Mouse (Mus musculus) forebrain, postnatal 0 days (tissue): ENCODE measurements around the gene Rgs6. TPM values are rescaled to one million over a fixed set of nuclear protein-coding genes. Genes with fewer than 3 reads are reported as not detected.

ENCODE experiments used
- ATAC-seq: fragments of 200-750 bp; cut with Nextera tagmentation; 2 replicates; pipeline ENCODE4 v1.8.0; 2017; ENCODE audit warnings: mild to moderate bottlenecking, moderate library complexity
- DNase-seq: peaks from one replicate; pipeline ENCODE4 v3.0.0-alpha.2; 2015
- H3K27ac ChIP-seq: fragments of 300-500 bp; sonication (generic); 2 replicates; pipeline ENCODE4 v1.5.1; 2014; ENCODE audit warnings: low read depth, mild to moderate bottlenecking, antibody characterized with exemption, low read length, moderate library complexity, mixed read lengths
- H3K27me3 ChIP-seq: fragments of 300-500 bp; sonication (generic); 2 replicates; pipeline ENCODE4 v1.6.1; 2014; ENCODE audit warnings: mild to moderate bottlenecking, low read length, mixed read lengths; ENCODE audit not compliant: insufficient read depth
- H3K36me3 ChIP-seq: fragments of 300-500 bp; sonication (generic); 2 replicates; pipeline ENCODE4 v1.6.1; 2014; ENCODE audit warnings: mild to moderate bottlenecking, moderate library complexity; ENCODE audit not compliant: insufficient read depth
- H3K4me1 ChIP-seq: fragments of 300-500 bp; sonication (generic); 2 replicates; pipeline ENCODE4 v1.6.1; 2014; ENCODE audit warnings: antibody characterized with exemption; ENCODE audit not compliant: insufficient read depth
- H3K4me2 ChIP-seq: fragments of 300-500 bp; sonication (generic); 2 replicates; pipeline ENCODE4 v1.6.1; 2014; ENCODE audit warnings: low read depth, mild to moderate bottlenecking, moderate library complexity
- H3K4me3 ChIP-seq: fragments of 300-500 bp; sonication (generic); 2 replicates; pipeline ENCODE4 v1.5.1; 2014; ENCODE audit warnings: low read depth, low read length, mixed read lengths
- H3K9ac ChIP-seq: fragments of 300-500 bp; sonication (generic); 2 replicates; pipeline ENCODE4 v1.6.1; 2014; ENCODE audit warnings: mild to moderate bottlenecking
- H3K9me3 ChIP-seq: fragments of 300-500 bp; sonication (generic); 2 replicates; pipeline ENCODE4 v1.6.1; 2016; ENCODE audit warnings: low read length
- CTCF ChIP-seq: sonication (generic); IDR thresholded peaks from 2 replicates; pipeline ENCODE4 v1.5.1; 2016; ENCODE audit warnings: antibody characterized with exemption, control low read depth, low read depth
- WGBS: fragments of 180-500 bp; shearing (Covaris S2); extraction: QIAGEN DNeasy Blood & Tissue Kit; methylation state at CpG from one replicate; pipeline ENCODE4 v1.1.7; 2014; 5-methylcytosine and 5-hydroxymethylcytosine counted together
- polyA plus RNA-seq: library from polyadenylated mRNA; unstranded; fragments of >200 nt; fragmentation: Nextera tagmentation; extraction: Ambion mirVana; gene quantifications from 2 replicates; pipeline ENCODE4 v1.2.1, GENCODE M21; 2015
- total RNA-seq: library from RNA; depleted of rRNA; stranded (reverse); fragments of >200 nt; gene quantifications from 2 replicates; pipeline ENCODE4 v1.2.3, GENCODE M21; 2014

Rgs6 gene
- total and polyA plus RNA-seq, 2 experiments from 2014 or later: 16.8 to 19.6 TPM

DNA sequence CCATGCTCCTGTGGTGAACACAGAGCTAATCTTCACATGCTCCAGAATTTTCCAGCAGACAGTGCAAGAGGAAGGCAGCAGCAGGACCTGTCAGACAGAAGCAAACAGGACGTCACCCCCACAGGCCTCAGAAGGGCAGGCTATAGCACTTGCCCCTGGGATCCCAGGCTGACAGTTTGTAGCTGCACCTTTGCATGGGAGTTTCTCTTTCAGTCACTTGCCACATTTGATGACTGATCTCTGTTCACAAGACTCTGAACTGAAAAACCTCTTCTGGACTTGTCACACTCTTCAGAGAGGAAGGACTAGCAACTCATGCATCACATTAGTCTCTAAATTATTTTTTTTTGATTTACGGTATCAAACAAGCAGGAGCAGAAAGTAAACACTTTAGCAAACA is 126.2 kb downstream of the Rgs6 start:
- ATAC-seq (no peak), DNase-seq (no peak)
- TF ChIP-seq CTCF: no peak
- 75% methylated on average over 2 of the region's 2 CpGs for WGBS
- no peak overlapping the region for H3K4me2 ChIP-seq
- no peaks in the 10 kb centered on the region for H3K4me1 ChIP-seq
- H3K36me3 ChIP-seq: no peaks in the 10 kb centered on the region
- H3K27me3 ChIP-seq: no peaks in the 10 kb centered on the region
- H3K9me3 ChIP-seq: no peaks in the 10 kb centered on the region
- no peak overlapping the region for H3K4me3 ChIP-seq
- H3K9ac ChIP-seq: no peak overlapping the region
- H3K27ac ChIP-seq: no peak overlapping the region

GRCm38 (mm10) chr12:82723017-82723540 is 135.0 kb downstream of the Rgs6 start:
- WGBS: 88% methylated on average over 8 of the region's 8 CpGs
- DNase-seq (no peak), ATAC-seq (no peak)
- H3K9ac ChIP-seq: no peak overlapping the region
- no peak for TF ChIP-seq CTCF
- H3K27ac ChIP-seq: no peak overlapping the region
- H3K36me3 ChIP-seq: no peaks in the 10 kb centered on the region
- no peaks in the 10 kb centered on the region for H3K4me1 ChIP-seq
- no peaks in the 10 kb centered on the region for H3K9me3 ChIP-seq
- no peaks in the 10 kb centered on the region for H3K27me3 ChIP-seq
- H3K4me2 ChIP-seq: no peak overlapping the region
- no peak overlapping the region for H3K4me3 ChIP-seq

DNA sequence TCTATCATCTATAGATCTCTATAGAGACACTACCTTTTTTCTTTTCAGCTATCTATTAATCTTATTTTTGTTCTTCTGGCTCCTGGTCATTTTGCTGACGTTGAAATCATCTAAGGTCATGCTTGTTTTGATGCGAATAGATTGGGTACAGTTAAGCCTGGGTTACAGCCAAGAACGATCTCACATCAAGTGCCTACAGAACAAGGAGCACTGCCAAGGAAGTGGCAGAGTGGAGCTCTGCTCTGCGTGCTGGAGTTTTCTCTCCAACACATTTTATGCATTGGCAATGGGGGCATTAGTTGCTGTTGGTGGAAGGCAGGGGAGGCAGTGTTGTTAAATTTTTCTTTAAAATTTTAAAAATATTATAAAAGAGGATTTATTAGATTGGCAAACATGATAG is 138.2 kb downstream of the Rgs6 start:
- H3K9me3 ChIP-seq: no peaks in the 10 kb centered on the region
- H3K4me1 ChIP-seq: no peaks in the 10 kb centered on the region
- H3K36me3 ChIP-seq: no peaks in the 10 kb centered on the region
- 53% methylated on average over 4 of the region's 4 CpGs for WGBS
- no peak overlapping the region for H3K27ac ChIP-seq
- H3K4me2 ChIP-seq: no peak overlapping the region
- H3K27me3 ChIP-seq: no peaks in the 10 kb centered on the region
- H3K4me3 ChIP-seq: no peak overlapping the region
- DNase-seq (peak; percentile 39), ATAC-seq (no peak)
- H3K9ac ChIP-seq: no peak overlapping the region
- TF ChIP-seq CTCF: no peak

GRCm38 (mm10) chr12:82731587-82731986 is 143.5 kb downstream of the Rgs6 start:
- no peak for TF ChIP-seq CTCF
- H3K4me1 ChIP-seq: no peaks in the 10 kb centered on the region

DNA sequence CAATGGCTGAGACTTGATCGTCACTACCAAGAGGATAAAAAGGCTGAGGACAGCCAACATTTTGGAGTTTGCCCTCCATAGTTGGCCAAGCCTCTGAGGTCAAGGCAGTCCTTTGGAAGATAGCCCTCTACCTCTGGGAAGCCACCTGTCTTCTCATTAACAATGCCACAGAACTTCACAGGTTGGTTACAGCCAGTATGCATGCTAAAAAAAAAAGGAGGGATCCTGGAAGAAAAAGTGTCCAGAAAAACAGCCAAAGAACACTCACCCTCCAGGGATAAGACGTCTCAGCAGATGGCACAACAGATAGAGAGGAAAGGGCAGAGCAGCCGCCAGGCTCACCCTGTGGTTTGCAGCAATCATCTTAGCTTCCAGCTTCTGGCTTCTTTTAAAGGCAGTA is 154.9 kb downstream of the Rgs6 start:
- H3K36me3 ChIP-seq: no peaks in the 10 kb centered on the region
- no peaks in the 10 kb centered on the region for H3K4me1 ChIP-seq
- DNase-seq: no peak
- no peak overlapping the region for H3K4me3 ChIP-seq
- H3K9me3 ChIP-seq: no peaks in the 10 kb centered on the region
- TF ChIP-seq CTCF: no peak
- no peak overlapping the region for H3K9ac ChIP-seq
- ATAC-seq: no peak
- H3K27me3 ChIP-seq: no peaks in the 10 kb centered on the region
- WGBS: 69% methylated on average over 3 of the region's 3 CpGs
- no peak overlapping the region for H3K4me2 ChIP-seq
- H3K27ac ChIP-seq: no peak overlapping the region

More at GRCm38 (mm10) chr12:82731587-82731986, 143.5 kb downstream of the Rgs6 start:
- DNase-seq (peak; percentile 18), ATAC-seq (no peak; the same call in 1 of the 2 replicates)
- Histone ChIP-seq H3K27ac (0 out of 2 replicates have a peak overlapping the region, but pooled peaks have one; percentile 40), H3K4me2 (no peak overlapping the region), H3K27me3 (no peaks in the 10 kb centered on the region), H3K9me3 (no peaks in the 10 kb centered on the region), H3K4me3 (no peak overlapping the region), H3K9ac (no peak overlapping the region), H3K36me3 (no peaks in the 10 kb centered on the region)
- WGBS: 68% methylated on average over 7 of the region's 7 CpGs

GRCm38 (mm10) chr12:82744026-82744425 is 155.9 kb downstream of the Rgs6 start:
- WGBS: 46% methylated on average over 3 of the region's 3 CpGs
- H3K4me3 ChIP-seq: no peak overlapping the region
- ATAC-seq: no peak

GRCm38 (mm10) chr12:82744826-82745225 is 156.7 kb downstream of the Rgs6 start:
- no peak overlapping the region for H3K27ac ChIP-seq
- 58% methylated on average over 3 of the region's 3 CpGs for WGBS
- ATAC-seq: no peak

More at GRCm38 (mm10) chr12:82744026-82744425, 155.9 kb downstream of the Rgs6 start:
- Histone ChIP-seq H3K27ac (no peak overlapping the region), H3K4me2 (no peak overlapping the region), H3K4me1 (no peaks in the 10 kb centered on the region), H3K9ac (no peak overlapping the region), H3K27me3 (no peaks in the 10 kb centered on the region), H3K36me3 (no peaks in the 10 kb centered on the region), H3K9me3 (no peaks in the 10 kb centered on the region)
- DNase-seq: no peak
- TF ChIP-seq CTCF: no peak

More at GRCm38 (mm10) chr12:82744826-82745225, 156.7 kb downstream of the Rgs6 start:
- TF ChIP-seq CTCF: no peak
- Histone ChIP-seq H3K9ac (no peak overlapping the region), H3K27me3 (no peaks in the 10 kb centered on the region), H3K4me2 (no peak overlapping the region), H3K9me3 (no peaks in the 10 kb centered on the region), H3K36me3 (no peaks in the 10 kb centered on the region), H3K4me3 (no peak overlapping the region), H3K4me1 (no peaks in the 10 kb centered on the region)
- DNase-seq: no peak
